Mouse (Mus musculus) WW6 (cell line): Measurements from ENCODE around the gene Mterf1a.
"Not testable (repeated sequence)": the region's sequence is repeated elsewhere in the genome, so short reads cannot be mapped to it uniquely, and the experiment has no call there.

Experiments used
- DNase-seq: peaks from one replicate; pipeline ENCODE4 v3.0.0-alpha.2; 2013; ENCODE audit warnings: low read depth, low spot score

The Mterf1a gene

GRCm38 (mm10) chr5:3893459-3894293, at the start of gene Mterf1a:
Gene Mterf1a (minus strand): TSS chr5:3893933.
- DNase-seq: not testable (repeated sequence)

GRCm38 (mm10) chr5:3943169-3943568, 49.4 kb upstream of the Mterf1a start:
- peak; percentile 36 for DNase-seq

- no peak for DNase-seq
These were observed 47.5 kb upstream of the Mterf1a start for GRCm38 (mm10) chr5:3941240-3941639.

GRCm38 (mm10) chr5:3939335-3939734, 45.6 kb upstream of the Mterf1a start:
- DNase-seq: no peak

DNA sequence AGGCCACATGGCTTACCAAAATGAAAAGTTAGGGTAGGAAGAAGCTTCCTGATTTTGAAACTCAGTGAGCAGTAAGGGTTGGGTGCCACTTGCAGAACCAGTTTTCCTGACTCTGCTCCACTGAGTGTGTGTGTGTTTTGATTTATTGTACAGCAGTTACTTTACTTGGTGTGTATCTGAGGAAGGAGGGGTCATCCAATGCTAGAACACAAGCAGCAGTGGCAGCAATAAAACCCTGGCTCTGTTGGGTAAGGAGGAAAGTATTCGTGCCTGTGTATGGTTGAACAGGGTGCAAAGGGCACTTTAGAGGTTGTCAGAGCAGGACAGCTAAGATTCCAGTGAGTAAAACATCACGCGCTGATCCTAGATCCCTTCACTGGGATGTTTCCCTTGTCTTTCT, 45.2 kb upstream of the Mterf1a start:
- no peak for DNase-seq

GRCm38 (mm10) chr5:3935778-3936554, 42.2 kb upstream of the Mterf1a start:
- DNase-seq: no peak

DNA sequence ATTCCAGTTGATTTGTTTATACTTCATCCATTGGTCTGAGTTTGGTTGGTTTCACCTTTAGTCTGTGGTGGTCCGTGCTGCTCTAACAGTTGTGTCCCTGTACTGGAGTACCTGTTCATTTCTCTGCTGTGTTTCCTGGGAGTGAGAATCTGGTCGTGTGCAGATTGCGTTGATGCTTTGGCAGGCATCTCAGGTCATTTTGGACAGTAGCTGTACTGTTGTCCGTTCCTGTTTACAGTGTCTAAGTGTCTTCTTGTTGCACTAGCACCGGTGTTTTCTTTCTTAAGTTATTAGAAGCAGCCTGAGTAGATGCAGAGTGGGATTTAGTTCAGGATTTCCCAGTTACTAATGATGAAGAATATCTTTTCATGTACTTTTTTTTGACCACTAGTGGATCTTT, 41.5 kb upstream of the Mterf1a start:
- no peak for DNase-seq

DNA sequence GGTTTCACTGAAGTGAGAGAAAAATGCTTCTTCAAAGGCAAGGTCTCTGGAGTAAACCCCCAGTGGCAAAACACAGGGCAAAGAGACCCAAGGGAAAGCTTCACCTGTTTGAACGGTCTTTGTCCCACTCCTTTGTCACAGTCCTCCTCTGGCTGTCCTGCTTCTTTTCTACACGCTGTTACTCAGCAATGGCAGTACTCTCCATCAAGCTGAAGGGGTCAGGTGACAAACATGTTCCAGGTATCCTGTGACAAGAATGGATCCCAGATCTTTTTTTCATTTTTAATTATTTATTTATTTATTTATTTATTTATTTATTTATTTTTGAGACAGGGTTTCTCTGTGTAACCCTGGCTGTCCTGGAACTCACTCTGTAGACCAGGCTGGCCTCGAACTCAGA, 39.8 kb upstream of the Mterf1a start:
- no peak for DNase-seq

DNA sequence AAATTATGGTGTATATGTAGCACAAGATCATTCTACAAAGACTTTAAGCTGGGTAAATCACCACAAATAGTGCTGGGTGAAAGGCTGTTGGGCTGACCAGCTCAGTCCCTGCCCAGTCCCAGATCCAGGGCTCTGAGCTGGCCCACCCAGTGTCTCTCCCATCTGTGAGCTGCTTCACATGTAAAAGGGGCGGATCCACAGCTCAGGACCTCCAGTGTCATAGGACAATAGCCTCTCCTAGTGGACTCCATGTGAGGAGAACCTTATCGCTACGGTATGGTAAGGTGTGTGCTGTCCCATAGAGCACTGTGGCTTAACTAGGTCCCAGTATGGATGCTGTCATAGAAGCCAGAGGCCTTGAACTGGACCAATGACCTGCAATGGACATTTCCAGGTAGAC, 37.9 kb upstream of the Mterf1a start:
- no peak for DNase-seq

GRCm38 (mm10) chr5:3930760-3931159, 37.0 kb upstream of the Mterf1a start:
- DNase-seq: no peak

GRCm38 (mm10) chr5:3928690-3929046, 34.9 kb upstream of the Mterf1a start:
- DNase-seq: peak; percentile 14

- DNase-seq: peak; percentile 36
These were observed 34.3 kb upstream of the Mterf1a start, which contains the start of gene Akap9 for GRCm38 (mm10) chr5:3927801-3928689. Gene Akap9 (plus strand): TSS chr5:3928054.

GRCm38 (mm10) chr5:3926666-3927065, 32.9 kb upstream of the Mterf1a start:
- peak; percentile 3 for DNase-seq

- no peak for DNase-seq
These were observed 28.6 kb upstream of the Mterf1a start for GRCm38 (mm10) chr5:3922350-3922749.

- no peak for DNase-seq
These were observed 11.7 kb upstream of the Mterf1a start for GRCm38 (mm10) chr5:3905471-3905870.

- not testable (repeated sequence) for DNase-seq
These were observed 524 bp upstream of the Mterf1a start for GRCm38 (mm10) chr5:3894294-3894619.

- no peak for DNase-seq
These were observed 4.5 kb downstream of the Mterf1a start for GRCm38 (mm10) chr5:3889201-3889600.

- DNase-seq: not testable (repeated sequence)
These were observed 6.9 kb downstream of the Mterf1a start for GRCm38 (mm10) chr5:3886862-3887261.

DNA sequence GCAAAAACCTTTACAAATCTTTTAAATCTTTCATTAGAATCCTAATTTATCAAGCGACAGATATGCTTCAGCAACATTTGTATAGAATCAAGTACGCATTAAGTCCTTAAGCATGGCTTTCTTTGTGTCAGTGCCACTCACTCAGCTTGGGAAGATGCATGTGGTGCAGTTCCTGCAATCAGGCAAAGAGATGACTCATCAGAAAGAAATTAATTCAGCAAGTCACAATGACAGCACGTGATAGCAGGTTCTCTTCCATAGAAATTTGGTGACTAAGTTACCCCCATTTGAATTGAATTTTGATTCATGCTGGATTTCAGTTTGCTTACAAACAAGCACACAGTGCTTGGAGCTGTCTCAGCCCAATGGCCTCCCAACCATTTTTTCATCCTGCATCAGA, 20.2 kb downstream of the Mterf1a start:
- DNase-seq: no peak

- DNase-seq: peak; percentile 73
These were observed 21.4 kb downstream of the Mterf1a start for GRCm38 (mm10) chr5:3872348-3872747.

GRCm38 (mm10) chr5:3870161-3870560, 23.6 kb downstream of the Mterf1a start:
- no peak for DNase-seq

DNA sequence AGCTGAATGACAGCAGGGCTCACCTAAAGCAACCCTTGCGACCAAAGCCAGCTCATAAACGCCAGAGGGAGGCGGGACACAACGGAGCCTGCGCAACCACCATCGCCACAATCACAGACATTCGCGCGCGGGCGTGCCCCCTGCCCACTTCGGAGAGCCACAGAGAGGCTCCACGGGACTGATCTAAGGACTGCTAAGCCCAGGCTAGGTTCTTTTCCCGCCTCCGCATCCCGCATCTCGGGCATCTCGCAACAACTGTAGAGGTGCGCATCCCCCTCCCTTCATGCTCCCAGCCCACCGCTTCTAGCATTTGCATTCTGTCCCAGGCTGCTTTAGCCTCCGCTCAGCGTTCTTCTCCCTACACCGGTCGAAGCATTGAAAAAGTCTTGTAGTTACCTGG, 48.7 kb downstream of the Mterf1a start, which contains the start of gene Lrrd1:
Lrrd1 (plus strand) TSS at position 148 of the 400 bp plus-strand sequence.
- peak; percentile 18 for DNase-seq
